Mouse (Mus musculus) kidney, adult 2 months (tissue): ENCODE data around the gene Slc17a1.

Experiments used
- CTCF ChIP-seq: fragments of 200-500 bp; conservative IDR thresholded peaks from 2 replicates; pipeline ENCODE4 v1.5.1; 2011; ENCODE audit warnings: low read depth, mild to moderate bottlenecking, control low read depth, low read length, moderate library complexity, mixed read lengths; ENCODE audit not compliant: insufficient read depth, insufficient read length
- POLR2A ChIP-seq: fragments of 200-500 bp; IDR thresholded peaks from one replicate; pipeline ENCODE4 v1.6.1; 2011; ENCODE audit warnings: low read depth, low read length, control low read depth

GRCm38 (mm10) chr13:23820179-23820940 is 47.2 kb upstream of the Slc17a1 start:
- TF ChIP-seq CTCF (no peak), POLR2A (no peak)
